Mouse (Mus musculus): Measurements from ENCODE around the gene Meis1. TPM values are rescaled to one million over a fixed set of nuclear protein-coding genes. Genes with fewer than 3 reads are reported as not detected.

Gene Meis1
- polyA plus RNA-seq, 1 experiment = 127 TPM

- no peak for DNase-seq (ENCODE audit: low spot score)
These were observed 28.5 kb downstream of the Meis1 start for GRCm38 (mm10) chr11:18990244-18990677.

- no peak for DNase-seq (ENCODE audit: low spot score)
These were observed 29.0 kb downstream of the Meis1 start for GRCm38 (mm10) chr11:18989669-18990243.

- DNase-seq (ENCODE audit: low spot score) = no peak
These were observed 30.0 kb downstream of the Meis1 start for GRCm38 (mm10) chr11:18988637-18989263.

GRCm38 (mm10) chr11:18983813-18984212 lies 35.0 kb downstream of the Meis1 start:
- DNase-seq (ENCODE audit: low spot score) = no peak

GRCm38 (mm10) chr11:18983294-18983693 lies 35.5 kb downstream of the Meis1 start:
- DNase-seq (ENCODE audit: low spot score) = no peak

- DNase-seq (ENCODE audit: low spot score) = no peak
These were observed 36.5 kb downstream of the Meis1 start for GRCm38 (mm10) chr11:18982331-18982730.

- DNase-seq (ENCODE audit: low spot score) = no peak
These were observed 37.4 kb downstream of the Meis1 start for GRCm38 (mm10) chr11:18981367-18981766.

- no peak for DNase-seq (ENCODE audit: low spot score)
These were observed 38.2 kb downstream of the Meis1 start for GRCm38 (mm10) chr11:18980615-18981014.

- no peak for DNase-seq (ENCODE audit: low spot score)
These were observed 43.7 kb downstream of the Meis1 start for GRCm38 (mm10) chr11:18975087-18975486.

GRCm38 (mm10) chr11:18973808-18974207 lies 45.0 kb downstream of the Meis1 start:
- no peak for DNase-seq (ENCODE audit: low spot score)

- DNase-seq (ENCODE audit: low spot score) = no peak
These were observed 45.8 kb downstream of the Meis1 start for GRCm38 (mm10) chr11:18972968-18973367.

GRCm38 (mm10) chr11:18971551-18971950 lies 47.2 kb downstream of the Meis1 start:
- DNase-seq (ENCODE audit: low spot score) = no peak

GRCm38 (mm10) chr11:18969920-18970336 lies 48.9 kb downstream of the Meis1 start:
- no peak for DNase-seq (ENCODE audit: low spot score)

GRCm38 (mm10) chr11:18964418-18964817 lies 54.4 kb downstream of the Meis1 start:
- no peak for DNase-seq (ENCODE audit: low spot score)

- no peak for DNase-seq (ENCODE audit: low spot score)
These were observed 55.3 kb downstream of the Meis1 start for GRCm38 (mm10) chr11:18963202-18964136.

- DNase-seq (ENCODE audit: low spot score) = no peak
These were observed 59.3 kb downstream of the Meis1 start for GRCm38 (mm10) chr11:18959465-18959864.

GRCm38 (mm10) chr11:18957805-18958770 lies 60.7 kb downstream of the Meis1 start:
- DNase-seq (ENCODE audit: low spot score) = no peak

- DNase-seq (ENCODE audit: low spot score) = no peak
These were observed 61.5 kb downstream of the Meis1 start for GRCm38 (mm10) chr11:18957097-18957804.

GRCm38 (mm10) chr11:18955969-18956368 lies 62.8 kb downstream of the Meis1 start:
- no peak for DNase-seq (ENCODE audit: low spot score)

- no peak for DNase-seq (ENCODE audit: low spot score)
These were observed 63.9 kb downstream of the Meis1 start for GRCm38 (mm10) chr11:18954852-18955251.

- DNase-seq (ENCODE audit: low spot score) = no peak
These were observed 64.9 kb downstream of the Meis1 start for GRCm38 (mm10) chr11:18953892-18954291.
